Mouse (Mus musculus) frontal cortex, postnatal 36 days (tissue): ENCODE measurements around the gene Med13l.

Source experiments
- DNase-seq, 2 experiments: peaks; one replicate each; pipeline ENCODE4 v3.0.0; 2022; ENCODE audit warnings: low spot score in 2 of 2

Med13l gene

DNA sequence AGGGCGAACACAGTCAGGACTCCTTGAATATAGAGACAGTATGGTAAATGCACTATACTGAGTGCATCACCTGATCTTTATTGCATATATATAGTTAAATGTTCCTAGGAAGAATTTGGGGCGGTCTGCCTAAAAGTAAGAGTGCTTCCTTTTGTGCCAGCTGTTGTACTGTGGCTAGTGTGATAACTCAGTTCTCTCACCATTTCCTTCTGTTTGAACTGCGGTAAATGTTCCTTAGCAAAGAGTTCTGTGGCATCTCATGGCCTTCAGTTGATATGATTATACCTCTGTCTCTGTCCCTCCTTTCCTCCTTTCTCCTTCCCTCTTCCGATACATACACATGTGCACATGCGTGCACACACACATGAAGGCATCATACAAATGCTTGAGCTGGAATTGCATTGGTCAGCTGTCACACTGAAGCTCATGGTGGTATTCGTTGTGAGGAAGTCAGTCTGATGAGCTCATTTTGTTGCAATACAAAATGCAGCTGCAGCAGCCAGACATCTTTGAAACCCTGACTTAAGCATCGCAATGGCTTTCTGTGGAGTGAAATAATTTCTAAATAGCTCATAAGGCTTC is 97.9 kb downstream of the Med13l start:
- no peak for DNase-seq

DNA sequence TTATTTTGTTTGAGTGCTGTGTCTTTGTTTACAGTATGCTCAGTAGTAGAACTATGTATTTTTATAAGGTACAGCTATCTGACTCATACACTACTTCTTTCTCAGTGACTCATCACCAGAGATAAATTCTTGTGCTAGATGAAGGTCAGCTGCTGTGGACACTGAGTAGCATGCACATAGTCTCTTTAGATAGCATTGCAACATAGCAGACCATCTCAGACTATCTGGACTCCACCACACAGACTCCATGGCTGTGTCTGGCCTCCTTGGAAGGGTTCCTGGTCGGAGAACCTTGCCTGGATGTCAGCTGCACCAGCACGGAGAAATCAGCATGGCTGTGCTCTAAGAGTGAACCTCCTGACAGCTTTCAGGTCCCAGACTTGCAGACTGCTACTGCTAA is 99.2 kb downstream of the Med13l start:
- no peak for DNase-seq

DNA sequence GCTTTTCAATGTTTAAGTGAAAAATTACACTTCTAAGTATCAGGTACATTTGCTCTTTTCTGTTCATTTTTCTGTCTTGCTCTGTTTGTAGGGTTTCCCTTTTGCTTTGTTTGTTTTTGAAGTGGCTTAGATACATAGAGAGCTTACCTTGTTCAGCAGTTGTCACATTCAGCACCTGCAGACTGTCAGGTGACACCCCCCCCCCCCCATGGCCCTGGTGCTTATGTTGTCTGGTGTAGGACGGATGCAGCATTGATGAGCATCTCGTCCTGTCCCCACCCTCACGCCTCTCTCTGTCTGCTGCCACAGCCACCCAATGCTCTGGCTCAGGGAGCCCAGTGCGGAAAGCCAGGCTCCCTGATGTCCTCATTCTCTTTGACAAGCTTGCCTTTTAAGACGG is 101.3 kb downstream of the Med13l start:
- no peak for DNase-seq

DNA sequence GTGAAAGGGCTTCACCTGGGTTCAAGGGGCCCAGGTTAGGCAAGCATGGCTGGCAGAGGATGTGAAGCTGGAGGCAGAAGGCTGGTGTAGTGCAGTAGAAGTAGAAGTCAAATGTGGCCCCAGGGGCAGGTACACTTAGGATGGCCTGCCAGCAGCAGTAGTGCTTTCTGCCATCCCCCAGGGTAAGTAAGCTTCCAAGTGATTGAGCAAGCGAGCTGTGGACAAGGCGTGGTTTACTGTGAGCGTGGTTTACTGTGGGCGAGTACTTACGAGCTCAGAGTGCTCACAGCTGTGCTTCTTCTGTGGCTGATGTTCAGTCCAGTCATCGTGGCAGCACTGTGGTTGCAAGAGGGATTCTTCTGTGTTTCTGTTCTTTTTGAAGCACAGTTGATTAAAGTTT is 103.5 kb downstream of the Med13l start:
- no peak for DNase-seq

DNA sequence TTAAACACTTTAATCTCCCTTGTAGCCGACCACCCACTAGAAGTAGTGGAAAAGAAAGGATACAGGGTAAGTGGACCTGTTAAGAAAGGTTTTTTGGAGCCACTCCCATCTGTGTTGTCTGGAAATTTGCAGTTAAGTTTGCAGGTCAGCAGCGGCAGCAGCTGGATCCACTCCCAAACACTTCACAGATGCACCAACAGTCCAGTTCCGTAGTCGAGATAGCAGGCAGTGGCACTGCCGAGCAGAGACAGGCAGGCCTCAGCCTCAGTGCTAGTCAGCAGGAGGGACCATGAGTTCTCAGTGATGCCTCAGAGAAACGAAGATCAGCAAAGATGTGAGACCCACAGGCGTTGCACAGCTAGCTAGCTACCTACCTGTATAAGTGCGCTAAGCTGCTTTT is 104.5 kb downstream of the Med13l start:
- DNase-seq, result no peak

DNA sequence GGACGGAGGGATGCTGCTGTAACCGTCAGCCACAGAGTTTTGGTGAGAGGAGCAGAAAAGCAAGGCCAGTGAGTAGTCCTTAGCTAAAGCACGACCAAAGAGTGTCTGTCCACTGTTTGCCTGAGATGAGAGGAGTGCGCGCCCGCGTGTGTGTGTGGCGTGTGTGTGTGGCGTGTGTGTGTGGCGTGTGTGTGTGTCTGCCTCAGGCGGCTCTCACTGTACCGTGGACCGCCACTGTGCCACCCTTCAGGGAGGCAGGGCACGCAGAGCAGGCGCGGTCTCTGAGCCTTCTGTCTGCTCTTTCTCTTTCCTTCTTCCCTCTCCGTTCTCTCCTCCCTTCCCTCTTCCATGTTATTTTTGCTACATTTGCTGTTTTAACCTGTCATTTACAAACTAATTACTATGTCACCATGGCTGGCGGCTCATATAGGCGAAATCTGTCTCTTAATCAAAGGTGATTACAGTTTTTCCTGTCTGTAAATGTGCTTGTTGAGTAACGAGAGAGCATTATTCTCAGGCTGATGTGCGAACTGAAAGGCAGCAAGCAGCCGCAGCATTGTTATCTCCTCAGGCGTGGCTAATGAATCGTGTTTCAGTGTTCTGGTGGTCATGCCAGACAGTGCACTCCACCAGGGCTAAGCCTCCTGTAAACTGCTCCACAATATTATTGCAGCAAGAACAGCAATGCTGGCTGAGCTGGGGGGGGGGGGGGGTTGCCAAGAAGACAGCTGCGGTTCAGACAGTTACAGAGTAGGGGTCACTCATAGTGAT is 106.1 kb downstream of the Med13l start:
- DNase-seq, result no peak

DNA sequence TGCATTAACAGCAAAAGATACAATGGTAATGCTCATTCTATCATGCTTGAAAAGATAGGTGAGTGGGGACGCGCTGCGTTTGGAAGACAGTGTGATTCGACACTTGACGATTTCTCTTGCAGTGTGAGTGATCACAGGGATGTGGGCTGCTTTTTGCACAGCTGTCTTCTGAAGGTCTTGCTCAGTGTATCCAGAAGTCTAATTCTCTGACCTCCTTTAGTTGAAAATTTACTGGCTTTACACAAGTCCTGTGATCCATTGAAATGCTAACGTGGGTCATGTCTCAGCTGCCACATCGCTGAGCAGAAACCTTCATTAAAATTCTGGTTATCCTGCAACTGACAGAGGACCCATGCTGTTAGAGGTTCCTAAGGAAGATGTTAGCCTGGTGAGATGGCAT is 107.4 kb downstream of the Med13l start:
- no peak for DNase-seq

DNA sequence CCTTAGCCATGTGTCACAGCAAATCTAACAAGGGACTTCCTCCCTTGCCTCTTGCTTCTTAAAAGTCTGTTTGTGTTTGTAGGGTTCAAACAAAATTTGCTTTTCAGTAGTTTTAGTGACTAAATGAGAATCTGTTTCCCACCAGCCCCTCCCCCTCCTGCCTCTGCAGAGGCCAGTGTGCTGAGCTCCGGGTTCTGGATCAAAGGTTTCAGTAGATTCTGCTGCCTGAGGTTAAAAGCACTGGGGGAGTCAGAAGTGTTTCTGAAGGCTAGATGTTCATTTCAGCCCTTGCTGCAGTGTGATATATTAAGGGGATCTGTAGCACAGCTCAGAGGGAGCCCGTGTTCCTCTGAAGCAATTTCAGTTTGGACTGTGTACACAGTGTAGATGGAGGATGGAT is 108.5 kb downstream of the Med13l start:
- no peak for DNase-seq

DNA sequence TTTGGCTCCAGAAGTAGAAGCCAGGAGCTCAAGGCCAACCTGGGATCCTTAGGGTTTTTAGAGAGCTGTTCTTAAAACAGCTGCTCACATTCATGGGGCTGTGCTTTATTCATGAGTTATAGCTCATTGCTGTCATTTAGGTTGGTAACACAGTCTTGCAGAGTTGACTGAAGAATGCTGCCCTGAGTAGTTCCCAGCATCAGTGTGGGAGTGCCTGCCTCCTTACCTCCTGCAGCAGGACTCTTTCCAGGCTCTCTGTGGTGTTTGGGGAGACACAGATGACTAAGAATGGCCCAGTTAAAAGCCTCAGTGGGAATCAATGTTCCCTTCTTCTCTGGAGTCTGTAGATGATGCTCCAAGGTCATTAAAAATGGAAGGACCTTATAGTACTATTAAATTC is 111.6 kb downstream of the Med13l start:
- DNase-seq, result no peak

DNA sequence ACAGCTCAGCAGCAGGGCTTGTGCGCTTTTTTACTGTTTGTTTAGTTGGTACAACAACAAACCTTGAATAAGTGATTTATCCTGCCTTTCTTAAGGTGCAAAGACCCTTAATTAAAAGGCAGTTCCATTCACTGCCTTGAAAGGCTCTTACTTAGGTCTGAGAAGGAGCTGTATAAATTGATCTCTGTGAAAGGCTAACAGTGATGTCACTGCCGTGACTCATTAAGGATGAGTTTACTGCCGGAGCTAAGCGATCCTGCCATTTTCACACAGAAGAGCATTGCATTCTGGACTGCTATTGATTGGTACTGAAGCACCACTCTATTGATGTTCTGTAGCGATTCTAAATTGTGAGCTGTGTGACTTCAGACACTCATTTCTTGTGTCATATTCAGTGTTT is 113.4 kb downstream of the Med13l start:
- DNase-seq, result no peak

DNA sequence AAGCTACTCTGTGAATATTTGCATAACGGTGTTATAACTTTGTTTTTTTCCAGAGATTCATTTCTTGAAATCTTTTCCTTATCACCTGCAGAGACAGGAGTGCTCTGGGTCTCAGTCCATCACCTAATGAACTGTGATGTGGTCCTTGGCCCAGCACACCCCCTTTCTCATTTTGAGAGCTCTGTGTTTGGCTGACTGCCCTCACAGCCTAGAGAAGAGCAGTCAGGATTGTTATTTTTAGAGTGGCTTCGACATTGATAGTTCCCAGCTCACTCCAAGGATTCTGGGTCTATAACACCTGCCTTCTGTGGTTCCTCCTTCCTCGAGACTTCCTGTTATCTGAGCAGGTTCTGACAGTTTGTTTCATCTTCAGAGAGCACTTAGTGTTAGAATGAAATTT is 113.8 kb downstream of the Med13l start:
- no peak for DNase-seq

DNA sequence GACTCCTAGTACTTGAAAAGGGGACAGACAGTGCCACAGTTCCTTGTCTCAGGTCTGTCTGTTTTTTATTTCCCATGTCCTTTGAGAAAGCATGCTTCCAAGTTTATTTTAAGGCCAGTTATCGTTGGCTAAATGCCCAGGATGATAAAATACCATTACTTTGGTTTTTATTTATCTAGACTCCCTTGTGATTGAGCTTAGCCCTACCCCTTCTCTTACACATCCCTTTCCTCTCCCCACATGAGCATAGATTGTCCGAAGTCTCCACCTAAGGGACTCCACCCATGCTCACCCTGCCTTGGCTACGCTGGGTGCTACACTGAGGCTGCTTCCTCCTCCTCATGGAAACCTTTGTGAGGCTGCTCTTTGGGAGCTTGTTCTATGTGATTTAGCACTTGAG is 115.2 kb downstream of the Med13l start:
- no peak for DNase-seq

DNA sequence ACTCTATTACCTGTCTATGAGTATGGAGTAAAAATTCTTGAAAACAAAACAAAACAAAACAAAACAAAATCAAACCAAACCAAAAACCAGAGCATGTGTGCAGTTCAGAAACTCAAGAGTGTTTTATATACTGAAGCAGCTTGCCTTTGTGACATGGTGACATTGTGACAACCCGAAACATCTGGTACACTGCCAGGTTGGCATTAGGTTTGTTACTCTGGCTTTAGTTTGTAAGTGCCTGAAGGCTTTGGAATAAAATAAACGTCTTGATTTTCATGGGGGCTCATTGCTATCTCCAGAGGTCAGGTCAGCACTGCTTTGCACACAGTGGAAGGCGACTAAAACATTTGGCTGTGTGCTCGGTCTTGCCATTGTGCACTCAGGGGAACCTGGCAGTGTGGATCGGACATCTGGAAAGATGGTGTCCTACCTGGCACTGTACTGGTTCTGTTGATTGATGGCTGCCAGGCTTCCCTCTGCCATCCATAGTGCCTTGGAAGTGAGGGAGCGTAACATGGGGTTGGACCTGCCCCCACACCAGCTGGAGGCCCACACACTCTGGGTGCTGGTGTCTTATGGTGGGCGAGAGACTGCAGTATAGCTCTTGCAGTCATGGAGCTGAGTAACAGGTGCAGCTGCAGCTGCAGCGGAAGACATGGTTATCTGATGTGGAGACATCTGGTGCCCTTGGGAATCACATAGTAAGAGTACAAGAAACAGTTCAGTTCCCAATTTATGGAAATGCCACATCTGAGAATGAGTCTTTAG is 115.9 kb downstream of the Med13l start:
- no peak for DNase-seq

DNA sequence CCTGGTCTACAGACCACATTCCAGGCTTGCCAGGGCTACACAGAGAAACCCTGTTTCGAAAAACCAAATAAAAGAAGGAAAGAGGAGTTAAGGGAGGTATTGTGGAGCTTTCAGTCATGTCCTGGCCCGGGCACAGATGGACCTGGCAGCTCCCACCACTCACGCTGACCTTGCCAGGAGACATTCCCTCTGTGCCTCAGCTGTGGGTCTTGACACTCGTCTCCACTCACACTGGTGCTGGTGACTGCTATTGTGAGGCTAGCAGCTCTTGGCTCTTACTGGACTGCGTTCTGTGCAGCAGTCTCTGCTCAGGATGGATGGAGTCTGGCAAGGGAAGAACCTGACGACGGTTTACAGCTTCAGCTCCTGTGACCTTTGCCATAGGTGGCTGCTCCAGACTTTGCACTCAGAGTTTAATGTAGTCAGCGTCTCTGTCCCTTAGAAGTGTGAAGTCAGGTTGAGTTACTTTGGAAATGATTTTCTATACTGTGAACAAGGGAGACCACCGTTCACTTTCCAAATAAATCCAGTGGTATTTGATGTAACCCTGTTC is 118.9 kb downstream of the Med13l start:
- DNase-seq, result no peak

DNA sequence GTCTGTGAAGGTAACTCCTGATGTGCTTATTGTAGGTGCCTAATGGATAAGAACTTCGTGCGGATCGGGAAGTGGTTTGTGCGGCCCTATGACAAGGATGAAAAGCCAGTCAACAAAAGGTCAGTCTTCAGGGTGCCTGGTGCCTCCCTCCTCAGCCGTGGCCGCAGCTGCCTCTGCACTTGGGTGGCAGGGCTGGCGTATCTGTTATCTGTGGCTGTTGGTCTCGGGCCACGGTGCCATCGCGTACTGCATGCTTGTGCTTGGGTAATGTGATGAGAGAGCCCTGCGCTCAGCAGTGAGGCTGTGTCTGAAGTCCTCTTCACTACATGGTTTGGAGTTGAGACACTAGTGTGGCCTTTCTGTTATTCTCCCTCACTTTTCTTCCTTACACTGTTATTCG is 120.4 kb downstream of the Med13l start:
- no peak for DNase-seq

DNA sequence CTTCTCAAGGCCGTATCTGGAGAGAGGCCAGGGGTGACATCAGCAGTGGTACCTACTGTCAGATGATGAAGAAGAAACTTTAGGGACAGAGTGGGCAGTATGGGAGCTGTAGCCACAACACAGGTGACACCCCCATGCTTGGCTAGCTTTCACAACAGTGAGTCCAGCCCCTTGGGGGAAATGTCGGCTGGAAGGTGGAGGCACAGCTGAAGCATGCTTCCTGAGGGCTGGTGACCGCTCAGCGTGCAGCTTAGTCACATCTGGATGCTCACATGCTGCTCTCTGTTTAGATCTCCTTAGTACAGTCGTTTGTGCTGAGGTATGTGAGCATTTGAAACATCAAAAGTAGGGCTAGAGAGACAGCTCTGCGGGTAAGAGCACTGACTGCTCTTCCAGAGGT is 121.5 kb downstream of the Med13l start:
- no peak for DNase-seq

DNA sequence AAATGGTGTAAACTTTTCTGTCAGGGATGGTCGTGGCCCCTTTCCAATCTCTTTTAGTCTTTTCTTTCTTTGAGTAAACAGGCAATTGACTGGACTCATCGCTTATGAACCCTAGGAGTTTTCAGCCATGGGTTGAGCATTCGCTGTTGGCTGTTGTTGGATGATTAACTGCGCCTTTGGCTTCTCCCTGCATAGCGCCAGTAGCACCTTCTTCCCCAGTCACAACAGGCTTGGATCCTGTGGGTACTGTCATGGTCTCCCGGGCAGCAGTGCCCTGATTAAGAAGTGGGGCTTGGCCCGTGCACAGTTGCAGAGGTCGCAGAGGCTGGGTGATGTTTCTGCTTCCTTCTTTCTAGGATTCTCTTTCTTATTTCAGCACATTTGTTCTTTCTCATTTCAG is 124.7 kb downstream of the Med13l start:
- no peak for DNase-seq

DNA sequence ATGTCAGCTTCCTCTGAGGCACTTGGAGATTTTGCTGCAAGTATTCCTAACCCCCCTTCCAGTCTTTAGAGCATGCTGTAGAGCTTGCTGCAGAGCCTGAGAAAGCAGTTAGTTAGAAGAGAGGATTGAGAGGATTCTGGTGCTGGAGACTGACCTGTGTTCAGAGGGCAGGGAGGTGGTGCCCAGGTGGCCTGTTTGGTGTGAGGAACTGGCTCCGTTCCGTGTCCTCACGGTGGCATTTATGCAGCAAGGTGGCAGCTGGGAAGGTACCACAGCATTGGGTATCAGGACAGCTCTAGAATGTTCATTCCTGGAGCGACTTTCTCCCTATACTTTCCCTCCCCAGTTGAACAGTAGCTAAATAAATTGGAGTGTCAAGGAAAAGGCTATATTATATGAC is 125.5 kb downstream of the Med13l start:
- DNase-seq, result no peak

DNA sequence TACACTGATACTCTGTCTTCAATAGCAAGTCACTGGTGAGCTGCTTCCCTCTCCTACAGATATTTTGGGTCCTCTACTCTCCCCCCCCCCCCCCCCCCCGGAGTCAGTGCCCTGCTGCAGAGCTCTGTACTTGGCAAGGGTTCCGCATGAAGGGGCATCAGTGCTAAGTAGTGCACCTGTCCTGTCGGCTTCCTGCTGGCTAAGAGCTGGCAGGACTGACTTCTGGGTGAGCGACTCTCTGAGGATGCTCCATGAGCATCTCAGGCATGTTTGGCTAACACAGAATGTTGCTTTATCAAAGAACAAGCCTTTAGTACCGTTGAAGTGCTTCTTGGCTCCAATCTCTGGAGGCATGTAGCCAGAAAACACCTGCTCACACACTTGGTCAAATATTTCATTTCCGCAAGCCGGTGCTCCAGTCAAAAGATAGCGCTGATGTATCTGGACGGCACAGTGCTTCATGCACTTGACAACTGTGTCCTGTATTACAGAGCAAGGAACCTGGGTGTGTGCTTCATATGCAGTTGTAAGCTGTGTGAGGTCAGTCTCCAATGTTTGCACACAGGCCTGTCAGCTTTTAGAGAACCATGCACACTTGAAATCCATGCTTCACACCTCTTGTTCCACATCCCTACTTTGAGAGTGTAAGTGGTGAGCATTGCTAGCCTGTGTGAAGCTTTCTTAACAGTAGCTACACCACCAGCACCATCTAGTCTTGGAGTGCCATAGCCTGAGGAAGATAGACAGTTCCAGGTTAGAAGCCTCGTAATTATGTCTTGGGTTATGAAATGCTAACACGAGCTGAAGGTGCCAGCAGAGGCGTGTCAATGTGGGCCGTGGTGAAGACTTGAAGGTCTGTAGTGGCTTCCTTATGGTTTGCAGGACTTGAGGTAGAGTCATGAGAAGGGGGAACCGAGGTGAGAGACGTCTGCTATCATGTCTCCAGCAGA is 128.7 kb downstream of the Med13l start:
- no peak for DNase-seq

DNA sequence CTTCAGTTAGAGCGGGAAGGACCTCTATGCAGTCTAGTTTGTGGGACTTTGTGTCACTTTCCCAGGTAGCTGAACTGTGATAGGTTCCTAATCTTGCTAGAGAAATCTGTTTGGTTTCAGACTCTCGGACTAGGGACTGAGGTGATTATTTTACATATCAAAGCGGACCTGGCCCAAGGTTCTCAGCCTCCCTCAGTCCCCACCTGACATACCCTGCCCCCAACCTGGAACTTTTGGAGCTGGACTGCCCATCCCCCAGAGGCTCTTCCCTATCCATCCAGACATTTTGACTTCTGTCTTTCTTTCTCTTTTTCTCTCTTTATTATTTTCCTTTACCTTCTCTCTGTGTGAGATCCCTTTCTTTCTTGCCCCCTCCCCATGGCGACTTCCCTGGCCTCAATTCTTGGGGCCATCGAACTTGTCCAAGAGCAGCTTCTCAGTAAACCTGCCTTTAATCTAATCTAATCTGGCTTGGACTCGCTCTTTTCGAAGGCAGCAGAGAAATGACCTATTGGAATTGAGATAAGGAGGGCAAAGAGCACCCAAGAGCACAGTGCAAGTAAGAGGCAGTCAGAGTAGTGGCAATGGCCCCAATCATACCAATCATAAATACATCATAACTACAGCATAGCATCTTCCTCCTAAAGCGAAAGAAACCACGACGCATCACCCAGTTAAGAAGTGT is 130.7 kb downstream of the Med13l start:
- DNase-seq, result no peak

DNA sequence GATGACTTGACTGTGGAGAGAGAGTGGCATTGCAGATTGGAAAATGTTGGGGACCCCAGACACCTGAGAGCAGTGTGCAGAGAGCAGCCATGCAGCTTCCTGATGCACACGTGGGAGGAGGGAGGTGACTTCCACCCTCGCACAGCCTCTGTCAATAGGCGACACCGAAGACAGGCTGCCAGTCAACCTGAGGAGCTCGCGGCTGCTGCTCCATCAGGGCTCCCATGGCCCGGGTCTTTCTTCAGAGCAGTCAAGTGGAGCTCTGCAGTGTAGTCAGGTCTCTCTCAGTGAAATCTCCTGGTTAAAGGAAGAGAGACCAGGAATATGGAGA is 131.2 kb downstream of the Med13l start:
- no peak for DNase-seq
